Mouse (Mus musculus) c-Kit-negative CD71-positive TER-119-positive erythroid progenitor cells, embryonic 14.5 days (primary cell): ENCODE measurements at regions not wholly inside any gene's neighbourhood (a gene's known extent, or its start where the extent isn't known, plus 50 kb on each side); places are given as distances from the start of the nearest gene placed in this dataset.

Experiments
- DNase-seq: peaks from one replicate; pipeline ENCODE4 v3.0.0-alpha.2; 2013; ENCODE audit warnings: low read depth, low spot score

GRCm38 (mm10) chr5:43422815-43423687, 92.3 kb upstream of the C1qtnf7 start:
- DNase-seq = peak; percentile 11

GRCm38 (mm10) chr5:43424551-43425257, 90.6 kb upstream of the C1qtnf7 start:
- no peak for DNase-seq

- DNase-seq = no peak
These were observed 82.0 kb upstream of the C1qtnf7 start for GRCm38 (mm10) chr5:43433337-43433736.

- DNase-seq = no peak
These were observed 76.1 kb upstream of the C1qtnf7 start for GRCm38 (mm10) chr5:43439191-43439590.

GRCm38 (mm10) chr5:43441306-43441705, 74.0 kb upstream of the C1qtnf7 start:
- no peak for DNase-seq

GRCm38 (mm10) chr5:43444582-43445214, 70.6 kb upstream of the C1qtnf7 start:
- no peak for DNase-seq

GRCm38 (mm10) chr5:43445620-43446019, 69.7 kb upstream of the C1qtnf7 start:
- DNase-seq = no peak

- DNase-seq = no peak
These were observed 69.0 kb upstream of the C1qtnf7 start for GRCm38 (mm10) chr5:43446295-43446694.

GRCm38 (mm10) chr5:43456018-43456417, 59.3 kb upstream of the C1qtnf7 start:
- DNase-seq = no peak

GRCm38 (mm10) chr5:43457725-43458124, 57.6 kb upstream of the C1qtnf7 start:
- DNase-seq = no peak

GRCm38 (mm10) chr5:43461987-43462715, 53.2 kb upstream of the C1qtnf7 start:
- no peak for DNase-seq
